Mouse (Mus musculus) ovary, postnatal 10 days (tissue): ENCODE data around the gene Tnfaip1.

Source experiments
- DNase-seq: peaks from one replicate; pipeline ENCODE4 v3.0.0; 2022; ENCODE audit warnings: low spot score

The Tnfaip1 gene

DNA sequence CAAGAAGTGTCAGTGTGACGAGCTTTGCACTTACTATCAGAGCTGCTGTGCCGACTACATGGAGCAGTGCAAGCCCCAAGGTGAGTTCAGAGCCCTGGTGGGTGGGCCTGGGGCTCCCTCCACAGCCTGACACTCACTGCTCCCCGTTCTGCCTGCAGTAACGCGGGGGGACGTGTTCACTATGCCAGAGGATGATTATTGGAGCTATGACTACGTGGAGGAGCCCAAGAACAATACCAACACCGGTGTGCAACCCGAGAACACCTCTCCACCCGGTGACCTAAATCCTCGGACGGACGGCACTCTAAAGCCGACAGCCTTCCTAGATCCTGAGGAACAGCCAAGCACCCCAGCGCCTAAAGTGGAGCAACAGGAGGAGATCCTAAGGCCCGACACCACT lies 36.6 kb downstream of the Tnfaip1 start:
- no peak for DNase-seq

DNA sequence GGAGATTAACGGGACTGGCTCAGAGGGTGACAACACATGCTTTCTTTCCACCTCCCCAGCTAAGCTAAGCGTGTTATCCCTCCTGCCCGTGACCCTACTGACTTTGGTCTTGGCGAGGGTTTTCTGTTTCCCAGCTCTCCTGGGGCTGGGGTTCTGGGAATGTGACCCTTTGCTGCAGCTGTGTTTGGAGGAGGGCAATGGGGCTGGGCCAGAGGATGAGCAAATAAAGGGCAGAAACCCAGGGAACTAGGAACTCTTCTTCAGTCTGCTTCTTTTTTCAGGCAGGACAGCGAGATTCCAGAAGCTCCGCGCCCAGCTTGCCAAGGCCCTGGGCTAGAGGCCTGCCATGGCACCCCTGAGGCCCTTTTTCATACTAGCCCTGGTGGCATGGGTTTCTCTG lies 37.1 kb downstream of the Tnfaip1 start, which contains the start of gene Vtn:
Gene Vtn, plus strand, starts transcription at position 88 of the 400 bp plus-strand sequence.
- DNase-seq, result no peak

DNA sequence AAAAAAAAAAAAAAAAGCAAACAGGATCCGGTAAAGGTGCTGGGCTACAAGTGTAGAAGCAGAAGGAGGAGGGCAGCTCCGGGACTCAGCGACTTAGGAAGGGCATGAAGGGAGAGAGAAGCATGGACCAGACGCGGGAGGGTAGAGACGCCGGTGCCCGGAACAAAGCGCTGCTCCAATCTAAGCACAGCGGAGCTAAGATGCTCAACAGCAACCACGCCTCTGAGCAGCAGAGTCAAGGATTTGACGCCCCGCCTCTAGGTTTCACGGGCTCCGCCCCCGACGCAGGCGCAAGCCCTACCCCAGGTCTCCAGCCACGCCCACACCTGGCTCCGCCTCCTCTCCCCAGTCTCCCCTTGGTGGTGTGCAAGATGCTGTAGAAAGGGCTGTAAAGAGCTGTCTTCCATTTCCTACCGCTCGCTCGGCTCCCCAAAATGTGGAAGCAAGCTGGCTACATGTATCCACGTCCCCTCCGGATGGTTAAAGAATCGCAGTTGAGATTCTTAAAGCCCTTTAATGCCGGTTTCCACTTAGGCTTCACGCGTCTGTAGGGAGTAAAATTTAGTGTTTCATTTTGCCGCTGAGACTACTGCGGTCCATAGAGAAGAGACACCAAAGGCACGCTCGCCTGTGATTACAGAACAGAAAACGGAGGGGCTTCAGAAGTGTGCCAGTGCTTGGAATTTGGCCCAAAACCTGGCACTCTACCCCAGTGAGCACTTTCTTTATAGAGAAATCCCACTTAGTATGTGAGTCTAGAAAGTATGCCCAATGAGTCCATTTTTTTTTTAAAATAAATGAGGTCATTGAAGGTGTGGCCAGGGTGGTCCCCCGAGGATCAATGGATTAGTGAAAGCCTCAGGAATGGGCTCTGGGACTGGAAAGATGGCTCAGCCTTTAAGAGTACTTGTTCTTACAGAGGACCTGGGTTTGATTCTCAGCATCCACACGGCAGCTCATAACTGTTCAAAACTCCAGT lies 38.3 kb downstream of the Tnfaip1 start, which contains the start of gene Sarm1:
Gene Sarm1, minus strand, starts transcription at position 211 of the 979 bp plus-strand sequence.
- DNase-seq, result peak; percentile 49

DNA sequence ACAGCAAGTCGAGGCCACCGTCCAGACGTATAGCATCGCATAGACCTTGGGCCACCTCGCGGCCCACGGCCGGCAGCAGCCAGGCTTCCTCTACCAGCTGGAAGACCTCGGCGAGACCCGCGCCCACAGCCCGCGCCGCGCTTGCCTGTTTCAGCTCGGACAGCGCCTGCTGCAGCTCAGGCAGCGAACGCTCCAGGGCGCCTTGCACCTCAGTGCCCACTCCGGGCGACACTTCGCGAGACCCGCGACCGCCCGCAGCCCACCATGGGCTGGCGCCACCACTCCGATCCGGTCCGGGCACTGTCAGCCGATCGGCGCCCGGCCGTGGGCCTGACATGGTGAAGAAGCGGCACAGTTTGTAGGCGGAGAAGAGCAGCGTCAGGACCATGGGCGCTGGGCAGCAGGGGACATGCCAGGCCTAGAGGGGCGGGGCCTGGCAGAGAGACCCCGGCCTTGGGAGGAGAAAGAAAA lies 39.0 kb downstream of the Tnfaip1 start:
- DNase-seq, result no peak

DNA sequence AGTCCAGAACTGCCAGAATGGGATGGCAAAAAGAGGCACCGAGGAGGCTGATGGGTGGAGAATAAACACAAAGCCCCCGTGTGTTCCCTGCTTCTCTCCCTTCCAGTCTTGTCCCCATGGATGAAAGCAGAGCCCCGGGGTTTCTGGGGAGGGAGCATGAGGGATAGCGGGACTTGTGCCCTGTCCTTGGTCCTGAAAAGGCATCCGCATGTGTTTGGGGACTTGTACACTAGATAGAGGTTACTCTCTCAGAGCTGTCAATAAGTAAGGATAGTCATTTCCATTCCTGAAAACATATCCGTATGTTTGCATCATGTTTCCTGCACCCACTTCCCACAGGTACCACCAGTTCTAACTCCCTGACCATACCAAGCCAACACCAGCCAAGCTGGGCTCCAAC lies 40.2 kb downstream of the Tnfaip1 start:
- DNase-seq, result peak; percentile 15

DNA sequence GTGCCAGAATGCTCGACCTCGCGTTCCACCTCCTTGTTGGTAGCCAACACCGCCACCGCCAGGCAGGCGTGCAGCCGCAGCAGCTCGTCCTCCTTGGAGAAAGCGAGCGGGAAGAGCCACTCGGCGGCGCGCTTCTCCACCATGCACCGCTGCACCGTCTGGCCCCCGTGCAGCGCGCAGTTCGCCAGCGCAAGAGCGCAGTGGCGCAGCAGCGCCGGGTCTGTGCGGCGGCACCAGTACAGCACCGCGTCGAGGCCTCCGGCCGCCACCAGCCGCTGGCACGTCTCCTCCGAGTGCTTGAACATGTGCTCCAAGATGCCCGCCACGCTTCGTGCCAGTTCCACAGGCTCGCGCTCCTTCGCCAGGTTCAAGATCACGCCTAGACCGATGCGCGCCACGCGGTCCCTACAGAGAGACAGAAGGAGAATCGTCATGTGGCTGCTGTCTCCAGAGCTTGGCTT lies 45.3 kb downstream of the Tnfaip1 start:
- DNase-seq, result no peak

DNA sequence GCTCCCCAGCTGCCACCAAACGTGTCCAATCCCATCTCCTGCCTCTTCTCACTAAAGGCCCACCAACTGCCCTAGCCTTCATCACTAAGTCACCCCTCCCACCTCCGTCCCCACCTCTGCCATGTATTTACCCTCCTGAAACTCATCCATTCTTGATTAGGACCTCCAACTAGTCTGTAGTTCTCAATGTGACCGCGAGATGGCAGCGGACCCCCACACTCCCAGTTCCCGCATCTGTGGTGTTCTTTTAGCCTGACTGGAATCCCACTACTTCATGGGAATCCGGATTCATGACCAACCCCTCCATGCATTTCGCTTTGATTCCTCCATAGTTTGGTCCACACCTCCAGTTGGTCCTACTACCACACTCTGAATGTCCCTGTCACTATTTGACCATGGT lies 48.0 kb downstream of the Tnfaip1 start:
- DNase-seq, result peak; percentile 52

DNA sequence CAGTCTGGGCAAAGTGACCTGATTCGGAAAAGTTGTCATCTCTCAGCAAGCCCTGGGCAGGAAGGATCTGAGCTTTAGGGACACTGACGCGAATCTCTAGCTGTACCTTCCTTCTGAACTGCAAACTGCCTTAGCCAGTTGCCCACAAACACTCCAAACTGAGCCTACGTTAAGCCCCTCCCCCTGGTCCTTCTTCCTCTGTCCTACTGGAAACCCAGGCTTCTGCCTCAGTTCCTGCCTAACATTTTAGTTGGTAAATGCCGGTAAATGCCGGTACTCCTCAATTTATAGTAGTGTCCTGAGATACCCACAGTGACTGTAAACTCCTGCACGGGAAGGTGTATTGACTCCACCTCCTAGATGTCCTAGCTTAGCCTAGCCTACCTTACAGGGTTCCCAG lies 52.5 kb downstream of the Tnfaip1 start:
- no peak for DNase-seq

DNA sequence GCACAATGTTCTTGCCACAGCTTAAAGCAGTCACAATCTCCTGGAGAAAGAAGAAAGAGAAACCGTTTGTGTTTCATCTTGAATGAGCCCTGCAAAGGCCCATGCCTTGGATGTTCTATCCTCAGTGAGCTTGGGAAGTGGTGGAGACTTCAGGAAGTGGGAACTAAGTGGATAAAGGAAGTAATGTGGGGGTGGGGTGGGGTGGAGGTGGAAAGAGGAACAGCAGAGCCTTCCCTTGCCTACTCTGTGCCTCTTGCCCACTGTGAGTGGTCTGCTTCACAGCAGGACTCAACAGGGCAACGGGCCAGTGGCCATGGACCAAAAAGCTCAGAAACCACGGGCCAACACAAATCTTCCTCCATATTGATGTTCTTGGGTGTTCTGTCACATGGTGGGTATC lies 60.8 kb downstream of the Tnfaip1 start:
- no peak for DNase-seq
